Mouse (Mus musculus): ENCODE data around the gene Stat6.
"Not testable (repeated sequence)": the region's sequence is repeated elsewhere in the genome, so short reads cannot be mapped to it uniquely, and the experiment has no call there.

Stat6 gene

GRCm38 (mm10) chr10:127641861-127642771 is 670 bp upstream of the Stat6 start:
- DNase-seq (ENCODE audit: inconsistent age in 2 of 2, low spot score in 1 of 2): peak; percentile 90 to 97

GRCm38 (mm10) chr10:127643553-127644238 is 910 bp downstream of the Stat6 start:
- peak; percentile 88 to 96 for DNase-seq (ENCODE audit: inconsistent age in 2 of 2, low spot score in 1 of 2)

- DNase-seq (ENCODE audit: inconsistent age in 2 of 2, low spot score in 1 of 2): no peak
Measured at GRCm38 (mm10) chr10:127645791-127646190, 3.0 kb downstream of the Stat6 start.

- DNase-seq (ENCODE audit: inconsistent age in 2 of 2, low spot score in 1 of 2): no peak
Measured at GRCm38 (mm10) chr10:127652906-127653638, 10.3 kb downstream of the Stat6 start.

GRCm38 (mm10) chr10:127654970-127655579 is 12.3 kb downstream of the Stat6 start:
- DNase-seq (ENCODE audit: inconsistent age in 2 of 2, low spot score in 1 of 2): no peak

- DNase-seq (ENCODE audit: inconsistent age in 2 of 2, low spot score in 1 of 2): not testable (repeated sequence)
Measured at GRCm38 (mm10) chr10:127657617-127658016, 14.8 kb downstream of the Stat6 start.

- no peak for DNase-seq (ENCODE audit: inconsistent age in 2 of 2, low spot score in 1 of 2)
Measured at GRCm38 (mm10) chr10:127658076-127658475, 15.3 kb downstream of the Stat6 start.

- DNase-seq (ENCODE audit: inconsistent age in 2 of 2, low spot score in 1 of 2): no peak
Measured at GRCm38 (mm10) chr10:127659551-127659950, 16.8 kb downstream of the Stat6 start.

GRCm38 (mm10) chr10:127661291-127661914 is 18.6 kb downstream of the Stat6 start:
- DNase-seq (ENCODE audit: inconsistent age in 2 of 2, low spot score in 1 of 2): peak; percentile 55 to 84

GRCm38 (mm10) chr10:127661915-127662663 is 19.3 kb downstream of the Stat6 start:
- DNase-seq (ENCODE audit: inconsistent age in 2 of 2, low spot score in 1 of 2): peak; percentile 83 to 96

- peak in 1 of 2 experiments; percentile 68 for DNase-seq (ENCODE audit: inconsistent age in 2 of 2, low spot score in 1 of 2)
Measured at GRCm38 (mm10) chr10:127662666-127663253, 20.0 kb downstream of the Stat6 start.

- DNase-seq (ENCODE audit: inconsistent age in 2 of 2, low spot score in 1 of 2): peak in 1 of 2 experiments; percentile 71
Measured at GRCm38 (mm10) chr10:127663590-127663989, 20.8 kb downstream of the Stat6 start.

- no peak for DNase-seq (ENCODE audit: inconsistent age in 2 of 2, low spot score in 1 of 2)
Measured at GRCm38 (mm10) chr10:127664166-127664565, 21.4 kb downstream of the Stat6 start.

- no peak for DNase-seq (ENCODE audit: inconsistent age in 2 of 2, low spot score in 1 of 2)
Measured at GRCm38 (mm10) chr10:127664891-127665290, 22.1 kb downstream of the Stat6 start.

- DNase-seq (ENCODE audit: inconsistent age in 2 of 2, low spot score in 1 of 2): peak; percentile 57 to 75
Measured at GRCm38 (mm10) chr10:127665366-127666181, 22.8 kb downstream of the Stat6 start.

GRCm38 (mm10) chr10:127666501-127667268 is 23.9 kb downstream of the Stat6 start, which contains the start of gene Nemp1:
Gene Nemp1, plus strand, starts transcription at chr10:127666901.
- peak; percentile 96 for DNase-seq (ENCODE audit: inconsistent age in 2 of 2, low spot score in 1 of 2)

- peak; percentile 94 to 95 for DNase-seq (ENCODE audit: inconsistent age in 2 of 2, low spot score in 1 of 2)
Measured at GRCm38 (mm10) chr10:127667269-127668092, 24.7 kb downstream of the Stat6 start.
